Mouse (Mus musculus) WW6 (cell line): Measurements from ENCODE around the gene Zfyve26.
"Not testable (repeated sequence)": the region's sequence is repeated elsewhere in the genome, so short reads cannot be mapped to it uniquely, and the experiment has no call there.

Experiments used
- DNase-seq: peaks from one replicate; pipeline ENCODE4 v3.0.0-alpha.2; 2013; ENCODE audit warnings: low read depth, low spot score

The Zfyve26 gene

GRCm38 (mm10) chr12:79261035-79261434 is 35.1 kb downstream of the Zfyve26 start:
- no peak for DNase-seq

GRCm38 (mm10) chr12:79260154-79260553 is 36.0 kb downstream of the Zfyve26 start:
- DNase-seq, result no peak

GRCm38 (mm10) chr12:79254975-79255374 is 41.1 kb downstream of the Zfyve26 start:
- DNase-seq, result no peak

- no peak for DNase-seq
Measured at GRCm38 (mm10) chr12:79253294-79254053, 42.6 kb downstream of the Zfyve26 start.

GRCm38 (mm10) chr12:79248110-79248509 is 48.0 kb downstream of the Zfyve26 start:
- DNase-seq, result no peak

GRCm38 (mm10) chr12:79242921-79243320 is 53.2 kb downstream of the Zfyve26 start:
- DNase-seq, result no peak

- DNase-seq, result no peak
Measured at GRCm38 (mm10) chr12:79241985-79242384, 54.1 kb downstream of the Zfyve26 start.

GRCm38 (mm10) chr12:79235485-79236080 is 60.5 kb downstream of the Zfyve26 start:
- no peak for DNase-seq

GRCm38 (mm10) chr12:79217511-79217910 is 78.6 kb downstream of the Zfyve26 start:
- no peak for DNase-seq

- DNase-seq, result no peak
Measured at GRCm38 (mm10) chr12:79211447-79211846, 84.7 kb downstream of the Zfyve26 start.

GRCm38 (mm10) chr12:79208703-79209464 is 87.2 kb downstream of the Zfyve26 start, which contains the start of gene Rdh12:
TSS of gene Rdh12 (plus strand) at chr12:79208914.
- no peak for DNase-seq

- no peak for DNase-seq
Measured at GRCm38 (mm10) chr12:79201882-79202281, 94.2 kb downstream of the Zfyve26 start.

- DNase-seq, result no peak
Measured at GRCm38 (mm10) chr12:79197105-79197504, 99.0 kb downstream of the Zfyve26 start.

GRCm38 (mm10) chr12:79193441-79193840 is 102.7 kb downstream of the Zfyve26 start:
- no peak for DNase-seq

GRCm38 (mm10) chr12:79192193-79192592 is 103.9 kb downstream of the Zfyve26 start, which contains the start of gene Rdh11:
TSS of gene Rdh11 (minus strand) at chr12:79192293.
- no peak for DNase-seq

- DNase-seq, result peak; percentile 56
Measured at GRCm38 (mm10) chr12:79191701-79192100, 104.4 kb downstream of the Zfyve26 start.

- DNase-seq, result no peak
Measured at GRCm38 (mm10) chr12:79190931-79191673, 105.0 kb downstream of the Zfyve26 start.

GRCm38 (mm10) chr12:79185160-79185559 is 110.9 kb downstream of the Zfyve26 start:
- DNase-seq, result not testable (repeated sequence)
